Mouse (Mus musculus): ENCODE results near the gene Slc8a1. TPM values are rescaled to one million over a fixed set of nuclear protein-coding genes. Genes with fewer than 3 reads are reported as not detected.

Gene Slc8a1
- polyA plus RNA-seq, 1 experiment from 2014 or later: 0.69 TPM

DNA sequence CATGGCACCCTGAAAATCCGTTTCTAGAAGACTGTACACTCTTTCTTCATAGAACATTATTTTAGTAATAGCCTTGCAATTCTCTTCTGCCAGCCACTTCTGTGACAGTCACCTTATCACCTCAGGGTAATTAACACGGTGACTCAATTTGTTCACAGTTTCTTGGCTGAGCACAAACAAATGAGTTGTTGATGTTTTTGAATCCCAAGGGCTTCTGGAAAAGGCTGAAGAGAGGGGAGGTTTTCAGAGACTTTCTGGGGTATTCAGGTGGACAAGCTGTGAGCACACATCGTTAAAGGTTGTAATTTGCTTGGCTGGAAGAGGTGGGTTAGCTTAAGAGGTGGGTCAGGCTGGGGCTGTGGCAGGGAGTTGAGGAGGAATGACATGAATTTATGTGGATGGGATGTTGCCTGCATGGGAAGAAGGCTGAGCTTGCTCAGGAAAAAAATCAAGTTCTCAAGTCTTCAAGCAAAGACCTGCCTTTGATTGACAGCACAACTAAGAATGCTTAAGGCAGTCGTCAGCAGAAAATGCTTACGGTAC lies 360.3 kb downstream of the Slc8a1 start:
- Histone ChIP-seq H3K27me3 (ENCODE audit: insufficient read depth, low read length) (no peaks in the 10 kb centered on the region), H3K9me3 (ENCODE audit: low read length) (no peaks in the 10 kb centered on the region), H3K4me1 (ENCODE audit: insufficient read depth) (no peaks in the 10 kb centered on the region), H3K4me3 (ENCODE audit: low read depth, low read length) (no peak overlapping the region), H3K9ac (replicated peaks) (no peak overlapping the region), H3K4me2 (ENCODE audit: low read depth, low read length) (no peak overlapping the region), H3K36me3 (replicated peaks; ENCODE audit: insufficient read depth, low read length) (no peaks in the 10 kb centered on the region), H3K27ac (ENCODE audit: low read depth) (no peak overlapping the region)
- TF ChIP-seq CTCF (IDR thresholded peaks at IDR 0.05; ENCODE audit: low read depth) (no peak), EP300 (IDR thresholded peaks at IDR 0.05; ENCODE audit: low read depth) (no peak)
- 50% methylated on average over 5 of the region's 5 CpGs for WGBS (ENCODE audit: insufficient replicate concordance)
- no peak for DNase-seq
- no peak for ATAC-seq

DNA sequence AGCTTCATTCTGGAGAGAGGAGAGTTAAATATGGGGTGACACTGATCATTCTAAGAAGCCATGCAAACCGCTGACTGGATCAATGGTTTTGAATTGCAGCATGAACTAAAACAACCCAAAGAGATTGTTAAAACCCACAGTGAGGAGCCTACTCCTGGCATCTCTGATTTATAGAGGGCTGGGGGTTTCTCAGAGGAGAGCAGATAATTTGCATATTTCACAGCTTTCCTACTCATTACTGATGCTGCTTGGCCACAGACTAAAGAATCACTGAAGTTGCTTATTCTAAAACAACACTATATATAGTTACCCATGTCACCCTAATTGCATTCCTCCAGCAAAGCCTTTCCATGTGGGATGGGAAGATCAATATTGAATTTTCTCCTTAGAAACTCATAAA lies 361.0 kb downstream of the Slc8a1 start:
- no peak for TF ChIP-seq CTCF (IDR thresholded peaks at IDR 0.05; ENCODE audit: low read depth)
- no peak for TF ChIP-seq EP300 (IDR thresholded peaks at IDR 0.05; ENCODE audit: low read depth)
- H3K36me3 ChIP-seq (replicated peaks; ENCODE audit: insufficient read depth, low read length): no peaks in the 10 kb centered on the region
- no peak overlapping the region for H3K9ac ChIP-seq (replicated peaks)
- no peaks in the 10 kb centered on the region for H3K4me1 ChIP-seq (ENCODE audit: insufficient read depth)
- H3K4me2 ChIP-seq (ENCODE audit: low read depth, low read length): no peak overlapping the region
- WGBS (ENCODE audit: insufficient replicate concordance): 66% methylated on average over 1 of the region's 1 CpGs
- H3K27ac ChIP-seq (ENCODE audit: low read depth): no peak overlapping the region
- no peak overlapping the region for H3K4me3 ChIP-seq (ENCODE audit: low read depth, low read length)
- ATAC-seq: no peak
- no peaks in the 10 kb centered on the region for H3K27me3 ChIP-seq (ENCODE audit: insufficient read depth, low read length)
- DNase-seq: no peak
- no peaks in the 10 kb centered on the region for H3K9me3 ChIP-seq (ENCODE audit: low read length)

DNA sequence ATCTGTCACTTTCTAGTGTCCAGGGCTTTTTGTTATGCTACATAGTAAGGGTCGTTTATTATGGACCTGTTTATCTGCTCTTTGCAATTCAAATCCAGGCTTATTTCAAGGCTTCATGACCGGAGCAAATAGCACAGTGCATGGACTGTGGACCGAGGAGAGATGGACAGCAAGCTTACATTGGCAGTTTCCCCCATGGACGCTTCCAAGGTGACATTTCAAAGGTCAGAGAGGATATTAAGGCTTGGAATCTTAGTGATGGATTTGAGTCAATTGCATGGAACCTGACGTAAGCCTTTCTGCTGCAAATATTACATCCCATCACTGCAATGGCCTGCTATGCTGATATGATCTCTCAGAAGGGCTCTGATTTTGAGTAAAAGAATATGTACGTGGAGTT lies 362.3 kb downstream of the Slc8a1 start:
- H3K9me3 ChIP-seq (ENCODE audit: low read length): no peaks in the 10 kb centered on the region
- DNase-seq: no peak
- no peaks in the 10 kb centered on the region for H3K27me3 ChIP-seq (ENCODE audit: insufficient read depth, low read length)
- H3K9ac ChIP-seq (replicated peaks): no peak overlapping the region
- H3K4me2 ChIP-seq (ENCODE audit: low read depth, low read length): no peak overlapping the region
- no peaks in the 10 kb centered on the region for H3K4me1 ChIP-seq (ENCODE audit: insufficient read depth)
- H3K27ac ChIP-seq (ENCODE audit: low read depth): no peak overlapping the region
- H3K36me3 ChIP-seq (replicated peaks; ENCODE audit: insufficient read depth, low read length): no peaks in the 10 kb centered on the region
- no peak overlapping the region for H3K4me3 ChIP-seq (ENCODE audit: low read depth, low read length)
- TF ChIP-seq CTCF (IDR thresholded peaks at IDR 0.05; ENCODE audit: low read depth): no peak
- no peak for TF ChIP-seq EP300 (IDR thresholded peaks at IDR 0.05; ENCODE audit: low read depth)
- ATAC-seq: no peak
- WGBS (ENCODE audit: insufficient replicate concordance): 66% methylated on average over 6 of the region's 6 CpGs

- H3K4me1 ChIP-seq (ENCODE audit: insufficient read depth): no peaks in the 10 kb centered on the region
- 77% methylated on average over 2 of the region's 2 CpGs for WGBS (ENCODE audit: insufficient replicate concordance)
- no peak overlapping the region for H3K9ac ChIP-seq (replicated peaks)
- ATAC-seq (no peak), DNase-seq (no peak)
- H3K4me3 ChIP-seq (ENCODE audit: low read depth, low read length): no peak overlapping the region
- H3K27me3 ChIP-seq (ENCODE audit: insufficient read depth, low read length): no peaks in the 10 kb centered on the region
- TF ChIP-seq EP300 (IDR thresholded peaks at IDR 0.05; ENCODE audit: low read depth) (no peak), CTCF (IDR thresholded peaks at IDR 0.05; ENCODE audit: low read depth) (no peak)
- H3K4me2 ChIP-seq (ENCODE audit: low read depth, low read length): no peak overlapping the region
- no peak overlapping the region for H3K27ac ChIP-seq (ENCODE audit: low read depth)
- no peaks in the 10 kb centered on the region for H3K9me3 ChIP-seq (ENCODE audit: low read length)
- no peaks in the 10 kb centered on the region for H3K36me3 ChIP-seq (replicated peaks; ENCODE audit: insufficient read depth, low read length)
These were observed 369.1 kb downstream of the Slc8a1 start for GRCm38 (mm10) chr17:81369036-81369435.

DNA sequence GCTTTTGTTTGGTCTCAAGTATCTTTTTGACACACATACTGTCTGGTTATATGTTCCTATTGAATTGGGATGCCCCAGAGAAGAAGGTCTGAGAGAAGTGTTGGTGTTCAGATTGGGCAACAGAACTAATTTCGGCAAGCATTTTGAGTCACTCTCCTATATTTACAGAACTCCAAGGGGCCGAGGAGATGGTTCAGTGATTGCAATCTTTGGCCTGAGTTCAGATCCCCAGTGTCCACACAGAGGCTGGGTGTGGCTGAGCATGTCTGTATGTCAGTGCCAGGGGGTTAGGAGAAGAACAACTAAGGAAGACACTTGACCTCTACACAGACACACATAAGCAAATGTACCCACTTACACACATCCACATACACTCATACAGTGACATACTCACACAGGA lies 369.7 kb downstream of the Slc8a1 start:
- H3K27me3 ChIP-seq (ENCODE audit: insufficient read depth, low read length): no peaks in the 10 kb centered on the region

DNA sequence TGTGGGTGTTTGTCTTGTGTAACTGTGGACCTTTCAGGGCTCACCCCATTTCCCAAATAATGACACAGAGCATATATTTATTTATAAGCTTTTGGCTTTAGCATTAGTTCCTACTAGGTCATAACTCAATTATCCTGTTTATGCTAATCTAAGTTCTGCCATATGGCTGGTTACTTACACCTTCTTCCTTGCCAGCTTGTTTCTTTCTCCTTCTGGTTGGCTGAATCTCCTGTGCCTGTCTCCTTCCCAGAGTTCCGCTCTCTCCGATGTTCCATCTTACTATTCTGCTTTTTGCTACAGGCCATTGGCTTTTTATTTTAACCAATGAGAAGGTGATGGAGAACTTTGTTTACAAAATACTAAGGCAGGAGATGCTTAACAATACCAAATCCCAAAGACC lies 374.8 kb downstream of the Slc8a1 start:
- no peak overlapping the region for H3K27ac ChIP-seq (ENCODE audit: low read depth)
- no peak overlapping the region for H3K4me3 ChIP-seq (ENCODE audit: low read depth, low read length)
- ATAC-seq (no peak), DNase-seq (no peak)
- H3K36me3 ChIP-seq (replicated peaks; ENCODE audit: insufficient read depth, low read length): no peaks in the 10 kb centered on the region
- H3K9ac ChIP-seq (replicated peaks): no peak overlapping the region
- H3K4me2 ChIP-seq (ENCODE audit: low read depth, low read length): no peak overlapping the region
- WGBS (ENCODE audit: insufficient replicate concordance): 85% methylated on average over 2 of the region's 2 CpGs
- H3K4me1 ChIP-seq (ENCODE audit: insufficient read depth): no peaks in the 10 kb centered on the region
- no peaks in the 10 kb centered on the region for H3K27me3 ChIP-seq (ENCODE audit: insufficient read depth, low read length)
- TF ChIP-seq CTCF (IDR thresholded peaks at IDR 0.05; ENCODE audit: low read depth) (no peak), EP300 (IDR thresholded peaks at IDR 0.05; ENCODE audit: low read depth) (no peak)
- no peaks in the 10 kb centered on the region for H3K9me3 ChIP-seq (ENCODE audit: low read length)

More for the DNA sequence above, 369.7 kb downstream of the Slc8a1 start:
- Histone ChIP-seq H3K4me1 (ENCODE audit: insufficient read depth) (no peaks in the 10 kb centered on the region), H3K9ac (replicated peaks) (no peak overlapping the region), H3K9me3 (ENCODE audit: low read length) (no peaks in the 10 kb centered on the region), H3K4me3 (ENCODE audit: low read depth, low read length) (no peak overlapping the region), H3K27ac (ENCODE audit: low read depth) (no peak overlapping the region), H3K36me3 (replicated peaks; ENCODE audit: insufficient read depth, low read length) (no peaks in the 10 kb centered on the region), H3K4me2 (ENCODE audit: low read depth, low read length) (no peak overlapping the region)
- no peak for ATAC-seq
- WGBS (ENCODE audit: insufficient replicate concordance): 50% methylated on average over 2 of the region's 2 CpGs
- TF ChIP-seq CTCF (IDR thresholded peaks at IDR 0.05; ENCODE audit: low read depth): no peak
- TF ChIP-seq EP300 (IDR thresholded peaks at IDR 0.05; ENCODE audit: low read depth): no peak
- DNase-seq: no peak

- no peak overlapping the region for H3K4me2 ChIP-seq (ENCODE audit: low read depth, low read length)
- no peak for ATAC-seq
- no peak overlapping the region for H3K4me3 ChIP-seq (ENCODE audit: low read depth, low read length)
- no peaks in the 10 kb centered on the region for H3K36me3 ChIP-seq (replicated peaks; ENCODE audit: insufficient read depth, low read length)
- H3K27ac ChIP-seq (ENCODE audit: low read depth): no peak overlapping the region
- no peak overlapping the region for H3K9ac ChIP-seq (replicated peaks)
- DNase-seq: no peak
- H3K9me3 ChIP-seq (ENCODE audit: low read length): no peaks in the 10 kb centered on the region; the same call in 1 of the 2 replicates
- no peaks in the 10 kb centered on the region for H3K27me3 ChIP-seq (ENCODE audit: insufficient read depth, low read length)
- 76% methylated on average over 2 of the region's 2 CpGs for WGBS (ENCODE audit: insufficient replicate concordance)
- no peaks in the 10 kb centered on the region for H3K4me1 ChIP-seq (ENCODE audit: insufficient read depth)
- no peak for TF ChIP-seq EP300 (IDR thresholded peaks at IDR 0.05; ENCODE audit: low read depth)
- no peak for TF ChIP-seq CTCF (IDR thresholded peaks at IDR 0.05; ENCODE audit: low read depth)
These were observed 377.6 kb downstream of the Slc8a1 start for GRCm38 (mm10) chr17:81360571-81360970.

All from liver, postnatal 0 days (tissue).